Mouse (Mus musculus) midbrain, embryonic 15.5 days (tissue): ENCODE measurements around the gene 9930111J21Rik1. TPM values are rescaled to one million over a fixed set of nuclear protein-coding genes. Genes with fewer than 3 reads are reported as not detected.
"Not testable (repeated sequence)": the region's sequence is repeated elsewhere in the genome, so short reads cannot be mapped to it uniquely, and the experiment has no call there.

Experiments used
- ATAC-seq: fragments of 200-750 bp; cut with Nextera tagmentation; replicated peaks from 2 replicates; pipeline ENCODE4 v1.8.0; 2017; ENCODE audit warnings: moderate TSS enrichment
- H3K27ac ChIP-seq: fragments of 300-500 bp; sonication (generic); 2 replicates; pipeline ENCODE4 v1.5.1; 2015; ENCODE audit warnings: mild to moderate bottlenecking, inconsistent platforms
- H3K27me3 ChIP-seq: fragments of 300-500 bp; sonication (generic); replicated peaks from 2 replicates; pipeline ENCODE4 v1.6.1; 2015; ENCODE audit warnings: inconsistent platforms
- H3K36me3 ChIP-seq: fragments of 300-500 bp; sonication (generic); replicated peaks from 2 replicates; pipeline ENCODE4 v1.6.1; 2015; ENCODE audit warnings: inconsistent platforms
- H3K4me1 ChIP-seq: fragments of 300-500 bp; sonication (generic); 2 replicates; pipeline ENCODE4 v1.6.1; 2015; ENCODE audit warnings: inconsistent platforms
- H3K4me2 ChIP-seq: fragments of 300-500 bp; sonication (generic); 2 replicates; pipeline ENCODE4 v1.6.1; 2015; ENCODE audit warnings: inconsistent platforms, mild to moderate bottlenecking, moderate library complexity
- H3K4me3 ChIP-seq: fragments of 300-500 bp; sonication (generic); 2 replicates; pipeline ENCODE4 v1.5.1; 2015; ENCODE audit warnings: mild to moderate bottlenecking, inconsistent platforms
- H3K9ac ChIP-seq: fragments of 300-500 bp; sonication (generic); 2 replicates; pipeline ENCODE4 v1.6.1; 2015; ENCODE audit warnings: mild to moderate bottlenecking, inconsistent platforms
- H3K9me3 ChIP-seq: fragments of 300-500 bp; sonication (generic); 2 replicates; pipeline ENCODE4 v1.6.1; 2016; ENCODE audit warnings: inconsistent platforms
- WGBS: fragments of 180-500 bp; shearing (Covaris S2); methylation state at CpG from one replicate; pipeline ENCODE4 v1.1.7; 2015; ENCODE audit warnings: mixed read lengths; 5-methylcytosine and 5-hydroxymethylcytosine counted together
- polyA plus RNA-seq: library from polyadenylated mRNA; unstranded; fragments of >200 nt; fragmentation: Nextera tagmentation; extraction: Ambion mirVana; gene quantifications from 2 replicates; pipeline ENCODE4 v1.2.1, GENCODE M21; 2015

The 9930111J21Rik1 gene
- polyA plus RNA-seq, 1 experiment from 2014 or later = 0.37 TPM

DNA sequence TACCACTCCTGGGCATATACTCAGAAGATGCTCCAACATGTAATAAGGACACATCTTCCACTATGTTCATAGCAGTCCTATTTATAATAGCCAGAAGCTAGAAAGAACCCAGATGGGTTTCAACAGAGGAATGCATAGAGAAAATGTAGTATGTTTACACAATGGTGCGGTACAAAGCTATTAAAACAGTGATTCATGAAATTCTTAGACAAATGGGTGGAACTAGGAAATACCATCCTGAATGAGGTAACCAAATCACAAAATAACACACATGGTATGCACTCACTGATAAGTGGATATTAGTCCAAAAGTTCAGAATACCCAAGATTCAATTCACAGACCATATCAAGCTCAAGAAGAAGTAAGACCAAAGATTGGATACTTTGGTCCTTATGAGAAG, 4.5 kb downstream of the 9930111J21Rik1 start:
- H3K4me3 ChIP-seq, H3K4me2 ChIP-seq, H3K36me3 ChIP-seq, ATAC-seq, H3K9ac ChIP-seq, H3K4me1 ChIP-seq, H3K9me3 ChIP-seq, H3K27ac ChIP-seq, H3K27me3 ChIP-seq: not testable (repeated sequence)
- WGBS = no CpG with 5 or more reads among the region's 1 CpGs

DNA sequence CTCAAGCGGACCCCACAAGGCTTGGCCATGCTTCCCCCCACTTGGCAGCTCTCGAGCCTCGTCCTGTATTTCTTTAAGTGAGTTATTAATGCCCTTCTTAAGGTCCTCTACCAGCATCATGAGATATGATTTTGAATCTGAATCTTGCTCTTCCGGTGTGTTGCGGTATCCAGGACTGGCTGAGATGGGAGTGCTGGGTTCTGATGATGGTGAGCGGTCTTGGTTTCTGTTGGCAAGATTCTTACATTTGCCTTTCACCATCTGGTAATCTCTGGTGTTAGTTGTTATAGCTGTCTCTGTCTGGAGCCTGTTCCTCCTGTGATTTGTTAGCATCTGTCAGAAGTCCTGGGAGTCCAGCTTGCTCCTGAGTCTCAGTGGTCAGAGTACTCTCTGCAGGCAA, 33.1 kb downstream of the 9930111J21Rik1 start, which contains the start of gene Psme2b:
TSS of gene Psme2b (minus strand) at position 101 of the 400 bp plus-strand sequence.
- H3K36me3 ChIP-seq, ATAC-seq, H3K27ac ChIP-seq, H3K9me3 ChIP-seq, H3K4me2 ChIP-seq, H3K4me3 ChIP-seq, H3K9ac ChIP-seq, H3K4me1 ChIP-seq, H3K27me3 ChIP-seq: not testable (repeated sequence)
- WGBS = 93% methylated on average over 6 of the region's 6 CpGs

GRCm38 (mm10) chr11:48939286-48939685, 39.9 kb downstream of the 9930111J21Rik1 start:
- H3K27me3 ChIP-seq, H3K36me3 ChIP-seq, ATAC-seq, H3K4me2 ChIP-seq, H3K4me3 ChIP-seq, H3K9me3 ChIP-seq, H3K9ac ChIP-seq, H3K27ac ChIP-seq, H3K4me1 ChIP-seq: not testable (repeated sequence)

DNA sequence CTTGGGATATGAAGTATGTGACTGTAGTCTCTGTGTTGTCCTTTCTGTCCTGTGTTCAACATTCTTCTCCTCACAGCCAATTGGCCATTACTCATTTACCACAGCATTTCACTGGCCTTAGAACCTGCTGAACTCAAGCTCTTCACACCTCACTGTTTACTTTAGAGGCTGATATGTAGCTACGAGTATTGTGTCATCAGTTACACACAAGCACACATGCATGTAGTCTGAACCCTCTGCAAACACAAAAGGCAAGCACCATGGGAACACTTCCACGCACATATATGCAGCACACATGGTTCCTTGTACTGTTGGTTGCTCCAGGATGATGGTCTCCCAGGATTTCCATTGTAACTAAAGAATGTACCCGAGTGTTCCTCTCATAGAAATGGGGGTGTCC, 43.9 kb downstream of the 9930111J21Rik1 start:
- no CpG with 5 or more reads among the region's 3 CpGs for WGBS

DNA sequence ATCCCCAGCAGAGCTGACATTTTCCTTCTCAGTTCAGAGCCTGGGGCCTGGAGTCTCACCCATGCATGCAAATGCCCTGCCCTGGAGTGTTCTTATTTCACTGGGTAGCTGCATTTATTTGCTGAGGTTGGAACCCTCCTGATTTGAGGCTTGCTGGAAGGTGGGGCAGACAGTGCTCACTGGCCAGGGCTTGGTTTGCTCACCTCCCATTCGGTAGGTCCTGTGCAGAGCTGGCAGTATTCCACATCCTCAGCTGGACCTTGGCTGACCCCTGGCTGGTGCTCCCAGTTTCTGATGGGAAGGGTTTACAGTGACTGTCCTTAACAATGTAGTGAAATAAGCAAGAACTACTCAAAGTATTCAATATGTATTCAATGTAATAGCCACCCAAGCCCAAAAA, 45.3 kb downstream of the 9930111J21Rik1 start:
- H3K27ac ChIP-seq, H3K9ac ChIP-seq, H3K36me3 ChIP-seq, ATAC-seq, H3K4me1 ChIP-seq, H3K9me3 ChIP-seq, H3K4me2 ChIP-seq, H3K27me3 ChIP-seq, H3K4me3 ChIP-seq: not testable (repeated sequence)
- 46% methylated on average over 1 of the region's 1 CpGs for WGBS

More for the DNA sequence above, 43.9 kb downstream of the 9930111J21Rik1 start:
- not testable (repeated sequence) for H3K9me3 ChIP-seq, H3K4me2 ChIP-seq, ATAC-seq, H3K27ac ChIP-seq, H3K4me3 ChIP-seq, H3K27me3 ChIP-seq, H3K36me3 ChIP-seq, H3K4me1 ChIP-seq, H3K9ac ChIP-seq

DNA sequence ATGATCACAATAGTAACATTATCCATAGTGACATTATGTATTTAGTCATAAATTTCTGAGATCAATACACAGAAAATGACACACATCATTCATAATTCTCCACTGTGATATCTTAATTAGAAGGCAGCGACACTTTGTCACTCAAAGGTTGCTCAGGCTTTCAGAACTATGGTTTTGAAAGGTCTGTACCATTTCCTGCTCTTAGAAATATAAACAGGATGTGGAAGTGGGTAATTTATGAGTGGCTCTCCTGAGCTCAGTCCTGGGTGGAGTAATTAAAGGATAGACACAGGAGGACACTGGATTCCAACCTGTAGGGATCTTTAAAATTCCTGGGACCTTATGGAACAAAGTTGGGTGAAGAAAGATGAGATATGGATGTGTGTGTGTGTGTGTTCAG, 45.8 kb downstream of the 9930111J21Rik1 start:
- H3K4me1 ChIP-seq, ATAC-seq, H3K27me3 ChIP-seq, H3K4me2 ChIP-seq, H3K36me3 ChIP-seq, H3K9me3 ChIP-seq, H3K9ac ChIP-seq, H3K4me3 ChIP-seq, H3K27ac ChIP-seq: not testable (repeated sequence)
- 76% methylated on average over 1 of the region's 1 CpGs for WGBS

DNA sequence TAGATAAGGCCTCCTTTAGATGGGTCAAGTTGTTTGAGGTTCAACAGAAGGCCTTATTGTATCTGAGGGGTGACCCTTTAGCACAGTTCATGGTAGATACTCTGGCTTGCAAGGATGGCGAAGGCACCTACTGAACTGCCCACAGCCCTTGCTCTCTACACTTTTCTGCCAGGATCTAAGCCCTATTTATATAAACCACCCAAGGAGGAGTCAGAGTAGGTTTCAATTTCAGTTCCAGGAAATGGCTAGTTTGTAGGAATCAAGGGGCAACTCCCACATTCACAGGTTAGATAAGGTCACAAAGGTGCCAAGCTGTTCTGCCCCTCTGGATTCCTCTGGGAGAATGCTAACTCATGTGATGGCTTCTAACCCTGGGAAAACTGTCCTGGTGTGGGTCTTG, 51.1 kb downstream of the 9930111J21Rik1 start:
- not testable (repeated sequence) for H3K36me3 ChIP-seq, H3K27me3 ChIP-seq, H3K9ac ChIP-seq, H3K9me3 ChIP-seq, H3K4me2 ChIP-seq, H3K4me3 ChIP-seq, H3K27ac ChIP-seq, ATAC-seq, H3K4me1 ChIP-seq
- 96% methylated on average over 1 of the region's 1 CpGs for WGBS

GRCm38 (mm10) chr11:48926437-48926836, 52.8 kb downstream of the 9930111J21Rik1 start:
- not testable (repeated sequence) for H3K27ac ChIP-seq, H3K27me3 ChIP-seq, H3K4me2 ChIP-seq, H3K4me1 ChIP-seq, H3K9ac ChIP-seq, ATAC-seq, H3K4me3 ChIP-seq, H3K36me3 ChIP-seq, H3K9me3 ChIP-seq

DNA sequence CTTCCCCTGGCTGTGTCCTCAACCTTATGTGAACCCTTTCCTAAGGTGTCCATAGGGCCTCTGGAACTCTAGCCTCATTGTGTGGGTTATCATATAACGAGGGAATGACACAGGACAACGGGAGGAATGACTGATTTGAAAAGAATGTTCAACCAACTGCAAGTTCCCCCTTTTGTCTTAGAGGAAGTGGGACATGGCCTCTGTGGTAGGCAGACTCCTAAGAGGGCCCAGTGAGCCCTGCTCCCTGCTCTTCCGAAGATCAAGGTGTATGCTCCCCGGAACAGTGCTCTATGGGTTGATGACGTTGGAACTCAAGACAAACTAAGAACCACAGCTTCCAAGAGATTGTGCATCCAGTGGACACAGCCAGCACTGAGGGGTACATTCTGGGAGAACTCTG, 55.4 kb downstream of the 9930111J21Rik1 start:
- not testable (repeated sequence) for H3K27ac ChIP-seq, H3K36me3 ChIP-seq, H3K4me1 ChIP-seq, H3K9me3 ChIP-seq, H3K27me3 ChIP-seq, H3K4me2 ChIP-seq, ATAC-seq, H3K4me3 ChIP-seq, H3K9ac ChIP-seq
- 89% methylated on average over 5 of the region's 5 CpGs for WGBS

- H3K27ac ChIP-seq = no peak overlapping the region
- WGBS = 87% methylated on average over 3 of the region's 3 CpGs
- no peak for ATAC-seq
- no peak overlapping the region for H3K4me2 ChIP-seq
- H3K4me1 ChIP-seq = no peaks in the 10 kb centered on the region
- H3K27me3 ChIP-seq = no peaks in the 10 kb centered on the region
- no peak overlapping the region for H3K4me3 ChIP-seq
- H3K9me3 ChIP-seq = no peaks in the 10 kb centered on the region
- H3K9ac ChIP-seq = no peak overlapping the region
- H3K36me3 ChIP-seq = no peaks in the 10 kb centered on the region
These were observed 60.8 kb downstream of the 9930111J21Rik1 start for GRCm38 (mm10) chr11:48918380-48918779.

DNA sequence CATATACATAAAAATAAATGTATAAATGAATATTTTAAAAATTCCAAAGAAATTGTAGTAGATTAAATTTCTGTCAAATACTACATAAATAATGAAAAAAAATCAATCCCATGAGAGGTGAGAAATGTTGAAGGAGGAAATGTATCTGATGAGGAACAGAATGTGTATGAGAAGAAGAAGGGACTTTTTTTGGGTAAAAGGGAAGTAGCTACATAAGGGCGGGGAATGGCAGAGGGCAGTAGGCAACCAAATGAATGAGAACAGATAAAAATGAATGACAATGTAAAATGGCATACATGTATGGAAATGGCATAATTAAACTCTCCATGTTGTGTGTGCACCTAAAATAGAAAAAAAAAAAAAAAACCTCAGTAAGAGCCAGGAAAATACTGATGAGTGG, 65.6 kb downstream of the 9930111J21Rik1 start:
- Histone ChIP-seq H3K36me3 (no peaks in the 10 kb centered on the region), H3K27me3 (no peaks in the 10 kb centered on the region), H3K4me2 (no peak overlapping the region), H3K9ac (no peak overlapping the region), H3K4me3 (no peak overlapping the region), H3K4me1 (no peaks in the 10 kb centered on the region), H3K27ac (no peak overlapping the region), H3K9me3 (no peaks in the 10 kb centered on the region)
- no peak for ATAC-seq
- 97% methylated on average over 1 of the region's 1 CpGs for WGBS

GRCm38 (mm10) chr11:48908459-48908858, 70.7 kb downstream of the 9930111J21Rik1 start:
- no peaks in the 10 kb centered on the region for H3K36me3 ChIP-seq
- H3K27ac ChIP-seq = no peak overlapping the region
- H3K4me1 ChIP-seq = no peaks in the 10 kb centered on the region
- no peaks in the 10 kb centered on the region for H3K27me3 ChIP-seq
- no peaks in the 10 kb centered on the region for H3K9me3 ChIP-seq
- H3K9ac ChIP-seq = no peak overlapping the region
- no peak overlapping the region for H3K4me2 ChIP-seq
- ATAC-seq = no peak
- no peak overlapping the region for H3K4me3 ChIP-seq
- WGBS = 61% methylated on average over 1 of the region's 1 CpGs

GRCm38 (mm10) chr11:48902021-48902420, 77.2 kb downstream of the 9930111J21Rik1 start, which contains the start of gene Gm5431:
TSS of gene Gm5431 (minus strand) at chr11:48902214.
- no peaks in the 10 kb centered on the region for H3K27me3 ChIP-seq
- 71% methylated on average over 2 of the region's 2 CpGs for WGBS
- H3K9me3 ChIP-seq = no peaks in the 10 kb centered on the region
- H3K4me3 ChIP-seq = no peak within 1 kb of the TSS
- no peak within 1 kb of the TSS for H3K4me2 ChIP-seq
- H3K36me3 ChIP-seq = no peaks in the 10 kb centered on the region
- no peaks in the 10 kb centered on the region for H3K4me1 ChIP-seq
- no peak within 1 kb of the TSS for H3K9ac ChIP-seq
- no peak within 1 kb of the TSS for H3K27ac ChIP-seq
- ATAC-seq = no peak

DNA sequence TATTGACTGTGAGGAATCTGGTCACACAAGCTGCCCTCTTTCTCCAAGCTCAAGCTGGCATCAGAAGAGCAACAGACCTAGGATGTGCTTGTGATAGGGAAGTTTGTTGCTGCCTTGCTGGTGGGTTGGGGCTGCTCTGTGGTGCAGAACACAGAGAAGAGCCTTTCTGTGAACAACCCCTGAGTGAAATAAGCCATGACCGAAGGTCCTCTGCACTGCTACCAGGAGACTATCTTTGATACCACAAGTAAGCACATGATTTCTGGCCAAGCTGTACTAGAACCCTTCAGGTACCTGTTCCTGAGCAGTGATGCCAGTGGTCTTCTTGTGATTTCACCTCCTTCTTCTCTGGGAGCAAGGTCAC, 77.6 kb downstream of the 9930111J21Rik1 start:
- H3K27ac ChIP-seq, H3K4me3 ChIP-seq, H3K36me3 ChIP-seq, H3K9me3 ChIP-seq, ATAC-seq, H3K4me2 ChIP-seq, H3K4me1 ChIP-seq, H3K27me3 ChIP-seq, H3K9ac ChIP-seq: not testable (repeated sequence)
- 89% methylated on average over 1 of the region's 1 CpGs for WGBS
